Mouse (Mus musculus) small intestine, adult 2 months (tissue): Measurements from ENCODE around the gene Gm20388. TPM values are rescaled to one million over a fixed set of nuclear protein-coding genes. Genes with fewer than 3 reads are reported as not detected.

Experiments
- H3K27ac ChIP-seq: fragments of 200-500 bp; 2 replicates; pipeline ENCODE4 v1.5.1; 2012; ENCODE audit warnings: low read depth, low read length, control low read depth, inconsistent platforms; ENCODE audit not compliant: insufficient read depth
- H3K27me3 ChIP-seq: fragments of 200-500 bp; 2 replicates; pipeline ENCODE4 v1.6.1; 2012; ENCODE audit warnings: mild to moderate bottlenecking, moderate library complexity, low read length, inconsistent platforms; ENCODE audit not compliant: control insufficient read depth, insufficient read depth
- H3K36me3 ChIP-seq: fragments of 200-500 bp; 2 replicates; pipeline ENCODE4 v1.6.1; 2012; ENCODE audit warnings: mild to moderate bottlenecking, low read length, control low read depth, inconsistent platforms; ENCODE audit not compliant: control insufficient read depth, insufficient read depth
- H3K4me1 ChIP-seq: fragments of 200-500 bp; 2 replicates; pipeline ENCODE4 v1.6.1; 2012; ENCODE audit warnings: low read length, inconsistent platforms, mixed read lengths; ENCODE audit not compliant: control insufficient read depth, insufficient read depth, insufficient read length
- H3K4me3 ChIP-seq: fragments of 200-500 bp; 2 replicates; pipeline ENCODE4 v1.5.1; 2012; ENCODE audit warnings: low read depth, mild to moderate bottlenecking, control low read depth, inconsistent platforms, low read length, moderate library complexity
- CTCF ChIP-seq: fragments of 200-500 bp; IDR thresholded peaks from 2 replicates; pipeline ENCODE4 v1.5.1; 2012; ENCODE audit warnings: low read depth, mild to moderate bottlenecking, control low read depth, inconsistent platforms, low read length, moderate library complexity, mixed read lengths; ENCODE audit not compliant: insufficient replicate concordance, insufficient read length; ENCODE audit errors: extremely low read depth
- POLR2A ChIP-seq: fragments of 200-500 bp; IDR thresholded peaks from 2 replicates; pipeline ENCODE4 v1.6.1; 2012; ENCODE audit warnings: low read depth, mild to moderate bottlenecking, control low read depth, inconsistent platforms, low read length, moderate library complexity
- WGBS: fragments of 180-500 bp; shearing (Covaris S2); methylation state at CpG from one replicate; pipeline ENCODE4 v1.1.7; 2018; 5-methylcytosine and 5-hydroxymethylcytosine counted together
- polyA plus RNA-seq: library from polyadenylated mRNA; depleted of rRNA; stranded (reverse); fragments of >200 nt; gene quantifications from 2 replicates; pipeline ENCODE4 v1.2.3, GENCODE M21; 2012

Gene Gm20388
- polyA plus RNA-seq, 1 experiment, result 37.3 TPM

DNA sequence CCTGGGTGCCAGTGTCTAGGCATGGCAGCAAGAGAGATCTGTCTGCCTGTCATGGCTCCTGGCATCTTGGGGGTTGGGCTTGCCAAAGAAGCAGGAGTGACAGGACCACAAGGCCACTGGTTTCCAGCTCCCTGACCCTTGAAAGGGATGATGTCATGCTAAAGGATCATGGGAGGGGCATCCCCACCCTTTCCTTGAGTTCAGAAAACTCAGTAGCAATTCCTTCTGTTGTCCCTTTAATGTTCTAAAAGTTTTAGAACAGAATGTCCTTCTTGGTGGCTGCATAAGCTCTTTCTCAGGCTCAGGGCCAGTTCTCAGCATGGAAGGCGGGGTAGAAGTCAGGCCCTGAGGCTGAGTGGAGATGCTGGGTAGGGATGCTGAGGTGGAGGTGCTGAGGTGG is 262.6 kb downstream of the Gm20388 start:
- Histone ChIP-seq H3K27ac (no peak overlapping the region), H3K4me3 (no peak overlapping the region), H3K27me3 (peaks cover 9% of the 10 kb centered on the region; the same call in 1 of the 2 replicates), H3K36me3 (no peaks in the 10 kb centered on the region), H3K4me1 (no peaks in the 10 kb centered on the region; the same call in 1 of the 2 replicates)
- 91% methylated on average over 1 of the region's 1 CpGs for WGBS
- TF ChIP-seq CTCF, result no peak
- no peak for TF ChIP-seq POLR2A

DNA sequence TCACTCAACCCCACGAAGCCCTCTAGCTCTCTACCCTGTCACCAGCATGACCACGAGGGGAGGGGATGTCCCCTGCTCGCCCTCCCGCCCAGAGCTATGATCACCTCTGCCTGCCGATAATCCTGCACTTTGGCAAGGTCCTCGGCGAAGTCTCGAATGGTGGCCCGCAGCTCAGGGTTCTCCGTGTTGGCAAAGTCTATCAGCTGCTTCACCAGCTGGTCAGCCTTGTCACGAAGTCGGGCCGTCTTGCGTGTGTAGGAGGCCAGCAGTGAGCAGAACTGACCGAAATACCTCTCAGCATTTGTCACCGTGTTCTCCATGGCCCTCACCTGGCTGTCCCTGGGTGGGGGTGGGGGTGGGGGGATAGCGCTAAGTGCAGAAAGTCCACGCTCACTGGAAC is 264.0 kb downstream of the Gm20388 start:
- no peak for TF ChIP-seq CTCF
- TF ChIP-seq POLR2A, result no peak
- H3K4me1 ChIP-seq, result no peaks in the 10 kb centered on the region; the same call in 1 of the 2 replicates
- H3K27ac ChIP-seq, result no peak overlapping the region
- 67% methylated on average over 18 of the region's 18 CpGs for WGBS
- no peaks in the 10 kb centered on the region for H3K36me3 ChIP-seq
- H3K4me3 ChIP-seq, result no peak overlapping the region
- peaks cover 11% of the 10 kb centered on the region; the same call in 1 of the 2 replicates for H3K27me3 ChIP-seq

DNA sequence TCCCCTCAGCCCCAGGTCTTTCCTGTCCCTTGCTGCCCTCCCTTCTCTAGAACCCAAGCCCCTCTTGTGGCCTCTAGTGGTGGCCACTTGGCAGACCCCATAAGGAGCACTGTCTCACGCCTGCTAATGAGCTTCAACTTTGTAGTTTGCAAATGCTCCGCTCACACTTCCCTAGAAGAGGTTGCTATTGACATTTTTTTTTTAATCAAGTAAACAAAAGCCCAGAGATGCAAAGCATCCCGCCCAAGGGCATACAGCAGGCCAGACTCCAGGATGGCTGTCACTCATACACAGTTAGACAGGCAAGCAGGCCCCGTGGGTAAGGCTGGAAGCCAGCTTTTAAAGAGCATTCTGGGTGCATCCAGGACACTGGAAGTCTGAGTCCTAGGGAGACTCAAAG is 266.0 kb downstream of the Gm20388 start:
- H3K36me3 ChIP-seq, result no peaks in the 10 kb centered on the region
- no peaks in the 10 kb centered on the region; the same call in 1 of the 2 replicates for H3K4me1 ChIP-seq
- no peak for TF ChIP-seq CTCF
- no peak for TF ChIP-seq POLR2A
- H3K27me3 ChIP-seq, result peaks cover 11% of the 10 kb centered on the region; the same call in 1 of the 2 replicates
- no peak overlapping the region for H3K4me3 ChIP-seq
- no peak overlapping the region for H3K27ac ChIP-seq
- 51% methylated on average over 4 of the region's 4 CpGs for WGBS

DNA sequence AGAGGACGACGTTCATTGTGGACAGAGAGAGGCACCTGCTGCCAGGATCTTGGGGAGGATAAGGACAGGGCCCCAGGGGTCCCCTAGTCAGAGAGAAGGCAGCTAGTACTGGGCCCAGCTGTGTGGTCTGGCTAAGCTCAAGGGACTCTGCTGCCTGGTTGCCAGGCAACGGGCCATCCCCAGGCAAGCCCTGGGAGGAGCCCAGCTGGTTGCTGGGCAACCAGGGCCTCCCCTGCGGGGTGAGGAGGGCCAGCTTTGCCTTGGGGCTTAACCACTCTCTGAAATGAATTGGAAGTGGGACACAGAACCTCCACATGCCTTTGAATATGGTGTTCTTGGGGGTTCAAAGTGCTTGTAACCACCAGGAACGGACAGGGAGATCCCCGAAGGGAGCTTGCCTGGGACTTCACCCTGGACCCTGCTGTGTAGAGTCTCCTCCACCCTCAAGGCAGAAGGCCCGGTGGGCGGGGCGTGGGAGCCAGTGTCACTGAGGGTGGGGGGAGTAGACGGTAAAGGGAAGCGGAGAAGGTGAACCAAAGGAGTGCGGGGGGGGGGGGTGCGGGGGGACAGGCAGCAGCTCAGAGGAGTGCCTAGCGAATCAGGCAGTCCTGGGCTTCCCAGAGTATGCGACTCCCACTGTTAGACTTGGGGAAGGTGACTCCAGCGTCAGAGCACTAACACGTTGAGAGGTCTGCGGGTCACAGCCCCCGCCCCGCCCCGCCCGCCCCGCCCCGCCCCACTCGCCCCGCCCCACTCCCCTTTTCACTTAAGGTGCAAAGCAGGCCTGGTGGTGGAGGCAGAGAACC is 266.9 kb downstream of the Gm20388 start, which contains the start of gene Fam92b:
Gene Fam92b, minus strand, starts transcription at position 149 of the 806 bp plus-strand sequence.
- 3% methylated on average over 23 of the region's 26 CpGs for WGBS
- H3K36me3 ChIP-seq, result no peaks in the 10 kb centered on the region
- no peak for TF ChIP-seq POLR2A
- no peak for TF ChIP-seq CTCF
- no peak within 1 kb of the TSS for H3K27ac ChIP-seq
- H3K27me3 ChIP-seq, result peaks cover 11% of the 10 kb centered on the region; the same call in 1 of the 2 replicates
- no peaks in the 10 kb centered on the region; the same call in 1 of the 2 replicates for H3K4me1 ChIP-seq
- no peak within 1 kb of the TSS for H3K4me3 ChIP-seq

DNA sequence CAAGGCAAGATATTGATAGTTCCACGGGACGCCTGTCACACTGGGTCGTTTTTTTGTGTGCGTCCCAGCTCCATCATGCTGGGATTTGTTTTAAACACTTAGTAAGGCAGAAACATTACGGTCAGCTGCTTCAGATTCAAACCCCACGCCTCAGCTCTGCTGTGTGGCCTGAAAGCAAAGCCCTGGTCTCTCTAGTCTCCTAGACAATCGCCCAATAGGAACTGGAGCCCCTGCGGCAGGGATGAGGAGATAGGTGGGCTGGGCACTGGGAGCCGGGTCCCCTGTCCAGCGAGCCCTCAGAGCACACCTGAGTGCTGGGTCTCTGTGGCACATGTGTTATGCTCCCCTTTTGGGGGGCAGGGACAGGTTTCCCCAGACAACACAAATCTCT is 267.5 kb downstream of the Gm20388 start:
- Histone ChIP-seq H3K4me3 (no peak overlapping the region), H3K36me3 (no peaks in the 10 kb centered on the region), H3K27me3 (peaks cover 11% of the 10 kb centered on the region; the same call in 1 of the 2 replicates), H3K4me1 (no peaks in the 10 kb centered on the region; the same call in 1 of the 2 replicates), H3K27ac (no peak overlapping the region)
- 14% methylated on average over 10 of the region's 10 CpGs for WGBS
- TF ChIP-seq POLR2A, result no peak
- TF ChIP-seq CTCF, result no peak

DNA sequence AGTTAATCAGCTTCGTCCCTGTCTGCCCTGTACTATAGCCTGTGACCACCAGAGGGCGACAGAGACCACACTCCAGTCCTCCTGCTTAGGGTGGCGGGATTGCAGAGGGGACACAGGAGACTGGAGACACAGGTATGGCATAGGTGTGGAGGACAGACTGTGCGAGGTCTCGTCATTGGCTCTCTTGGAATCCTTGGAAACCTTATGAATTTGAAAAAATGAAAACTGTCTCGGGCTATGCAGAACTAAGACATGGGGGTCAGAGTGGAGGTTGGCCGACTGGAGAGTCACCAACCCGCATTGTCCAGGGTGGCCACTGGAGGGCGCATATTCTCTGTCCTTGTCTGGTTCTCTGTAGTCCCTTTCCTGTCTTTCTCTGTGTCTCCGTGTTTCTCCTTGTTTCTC is 268.4 kb downstream of the Gm20388 start:
- H3K27me3 ChIP-seq, result peaks cover 11% of the 10 kb centered on the region; the same call in 1 of the 2 replicates
- H3K4me3 ChIP-seq, result peak overlapping the region; percentile 34
- no peaks in the 10 kb centered on the region for H3K36me3 ChIP-seq
- no peak for TF ChIP-seq POLR2A
- peak; percentile 99 for TF ChIP-seq CTCF
- H3K27ac ChIP-seq, result no peak overlapping the region
- no peaks in the 10 kb centered on the region; the same call in 1 of the 2 replicates for H3K4me1 ChIP-seq
- under 1% methylated on average over 10 of the region's 10 CpGs for WGBS

DNA sequence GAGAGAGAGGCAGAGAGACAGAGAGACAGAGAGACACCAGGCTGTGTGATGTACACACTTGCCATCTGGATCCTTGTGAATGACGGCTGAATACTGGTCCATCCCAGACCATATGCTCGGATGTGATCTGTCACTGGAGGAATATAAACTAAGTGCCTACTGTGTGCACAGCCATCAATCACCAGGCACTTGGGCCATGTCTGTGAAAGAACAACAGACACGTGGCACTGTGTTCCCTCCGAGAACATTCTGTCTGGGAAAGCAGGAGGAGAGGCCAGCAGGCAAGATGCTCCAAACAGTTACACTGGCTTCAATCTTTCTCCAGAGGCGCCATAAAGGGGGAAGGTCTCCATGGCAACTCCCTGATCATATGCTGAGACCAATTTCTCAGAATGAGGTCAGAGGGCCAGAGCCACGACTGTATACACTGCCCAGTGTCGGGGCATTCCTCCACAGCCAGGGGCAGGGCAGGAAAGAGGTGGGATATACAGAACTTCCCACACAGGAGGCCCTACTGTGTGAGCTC is 269.9 kb downstream of the Gm20388 start:
- 73% methylated on average over 7 of the region's 7 CpGs for whole genome bisulfite sequencing
- TF ChIP-seq CTCF (no peak), POLR2A (no peak)
- Histone ChIP-seq H3K27me3 (peaks cover 11% of the 10 kb centered on the region; the same call in 1 of the 2 replicates), H3K36me3 (no peaks in the 10 kb centered on the region), H3K4me1 (peaks cover 5% of the 10 kb centered on the region), H3K4me3 (no peak overlapping the region), H3K27ac (no peak overlapping the region)
